Mouse (Mus musculus): ENCODE results near the gene Snx22.

Snx22 gene

DNA sequence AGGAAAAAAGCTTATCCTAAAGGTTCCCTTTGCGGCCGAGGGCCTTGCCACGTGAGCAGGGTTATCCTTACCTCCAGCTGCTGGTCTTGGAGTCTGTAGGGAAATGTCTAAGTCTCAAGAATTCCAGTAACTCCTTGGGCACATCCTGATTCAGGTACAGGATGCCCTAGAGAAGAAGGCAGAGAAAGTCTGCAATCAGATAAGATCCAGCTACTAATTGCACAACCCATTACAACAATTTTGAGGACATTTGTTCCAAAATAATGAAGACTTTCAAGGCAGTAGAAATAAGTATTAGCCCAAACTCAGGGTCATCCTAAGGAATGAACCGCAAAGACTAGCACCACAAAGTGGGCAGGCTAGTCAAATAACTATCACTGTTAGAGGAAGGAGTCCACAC is 1.5 kb downstream of the Snx22 start:
- DNase-seq (ENCODE audit: low spot score): no peak

DNA sequence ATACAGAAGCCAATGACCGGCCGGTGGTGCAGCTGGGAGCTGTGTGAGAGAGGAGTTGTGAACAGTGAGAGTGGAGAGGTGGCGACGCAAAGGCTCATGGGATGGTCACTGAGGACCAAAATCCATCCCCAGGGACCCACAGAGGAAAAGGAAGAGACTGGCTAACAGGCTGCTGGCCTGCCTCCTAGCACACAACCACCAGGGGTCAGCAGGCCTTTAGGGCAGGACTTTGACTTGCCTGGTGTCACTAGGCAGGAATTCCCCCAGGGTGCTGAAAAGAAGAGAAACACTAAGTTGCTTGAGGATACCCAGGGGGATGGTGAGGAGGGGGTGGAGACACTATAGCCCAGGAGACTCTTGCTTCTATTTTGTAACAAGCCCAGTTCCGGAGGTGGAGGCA is 2.0 kb downstream of the Snx22 start:
- no peak for DNase-seq (ENCODE audit: low spot score)

GRCm38 (mm10) chr9:66066791-66067190 is 2.7 kb downstream of the Snx22 start:
- no peak for DNase-seq (ENCODE audit: low spot score)

DNA sequence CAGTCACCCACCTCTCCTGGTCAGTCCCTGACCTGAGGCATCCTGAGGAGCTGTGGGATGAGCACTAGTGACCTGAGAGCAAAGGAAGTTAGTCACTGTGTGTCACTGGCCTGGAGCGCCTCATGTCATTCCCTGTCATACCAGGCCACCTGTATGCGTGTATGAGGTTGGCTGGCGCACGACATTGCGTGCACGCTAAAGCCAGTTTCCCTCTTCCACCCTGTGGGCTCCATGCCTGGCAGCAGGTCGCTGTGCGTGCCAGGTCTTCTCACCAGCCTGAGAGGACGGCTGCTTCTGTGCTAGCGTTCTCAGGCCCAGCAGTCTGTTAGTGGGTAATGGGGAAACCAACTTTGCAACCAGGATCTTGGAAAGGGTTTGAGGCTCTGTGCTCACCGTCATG is 5.2 kb downstream of the Snx22 start:
- DNase-seq (ENCODE audit: low spot score): no peak

- no peak for DNase-seq (ENCODE audit: low spot score)
Measured at GRCm38 (mm10) chr9:66063446-66063845, 6.1 kb downstream of the Snx22 start.

DNA sequence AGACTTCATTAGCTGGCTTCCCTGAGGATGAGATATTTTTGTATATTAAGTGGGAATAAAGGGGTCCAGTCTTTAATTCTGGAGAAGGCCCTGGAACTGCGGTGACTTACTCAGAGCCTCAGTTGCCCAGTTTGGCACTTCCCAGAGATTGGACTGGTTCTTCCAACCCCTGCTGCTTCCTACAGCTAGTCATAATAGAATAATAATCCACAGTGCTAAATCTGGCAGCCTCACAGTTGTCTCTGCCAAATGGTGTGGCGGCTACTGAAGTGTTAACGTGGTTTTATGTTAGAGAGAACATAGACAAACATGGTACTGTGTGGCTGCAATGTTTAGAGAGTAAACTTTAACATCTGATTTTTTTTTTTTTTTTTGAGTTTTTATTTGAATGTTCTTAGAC is 7.9 kb downstream of the Snx22 start:
- DNase-seq (ENCODE audit: low spot score): no peak

GRCm38 (mm10) chr9:66060986-66061385 is 8.5 kb downstream of the Snx22 start:
- no peak for DNase-seq (ENCODE audit: low spot score)

GRCm38 (mm10) chr9:66060308-66060647 is 9.2 kb downstream of the Snx22 start:
- DNase-seq (ENCODE audit: low spot score): no peak

- DNase-seq (ENCODE audit: low spot score): peak; percentile 95
Measured at GRCm38 (mm10) chr9:66059583-66060307, 9.8 kb downstream of the Snx22 start, which contains the start of gene Ppib. Gene Ppib, plus strand, starts transcription at chr9:66060222.

DNA sequence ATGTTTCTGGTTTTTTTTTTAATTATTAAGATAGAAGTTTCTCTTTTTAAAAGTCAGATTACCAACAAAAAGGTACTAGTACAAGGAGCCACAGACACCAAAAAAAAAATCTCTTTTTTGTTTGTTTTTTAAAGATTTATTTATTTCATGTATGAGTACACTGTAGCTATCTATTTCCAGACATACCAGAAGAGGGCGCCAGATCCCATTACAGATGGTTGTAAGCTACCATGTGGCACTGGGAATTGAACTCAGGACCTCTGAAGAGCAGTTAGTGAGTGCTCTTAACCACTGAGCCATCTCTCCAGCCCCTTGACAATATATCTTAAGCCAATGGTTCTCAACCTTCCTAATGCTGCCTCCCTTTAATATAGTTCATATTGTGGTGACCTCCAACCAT is 15.9 kb downstream of the Snx22 start:
- DNase-seq (ENCODE audit: low spot score): no peak

DNA sequence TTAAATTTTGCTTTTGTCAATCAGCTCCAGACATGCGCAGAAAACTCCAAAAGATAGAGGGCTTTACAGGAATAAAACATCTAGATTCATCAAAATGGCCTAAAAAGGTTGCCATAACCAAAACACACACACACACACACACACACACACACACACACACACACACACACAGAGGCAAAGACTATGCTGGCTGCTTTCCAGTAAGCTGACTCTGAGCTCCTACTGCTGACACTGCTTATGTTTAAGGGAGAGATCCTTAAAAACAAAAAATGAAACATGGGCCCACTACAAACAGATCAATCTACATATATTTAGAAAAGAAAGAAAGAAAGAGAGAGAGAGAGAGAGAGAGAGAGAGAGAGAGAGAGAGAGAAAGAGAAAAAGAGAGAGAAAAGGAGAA is 16.8 kb downstream of the Snx22 start:
- no peak for DNase-seq (ENCODE audit: low spot score)

- no peak for DNase-seq (ENCODE audit: low spot score)
Measured at GRCm38 (mm10) chr9:66051493-66051892, 18.0 kb downstream of the Snx22 start.

DNA sequence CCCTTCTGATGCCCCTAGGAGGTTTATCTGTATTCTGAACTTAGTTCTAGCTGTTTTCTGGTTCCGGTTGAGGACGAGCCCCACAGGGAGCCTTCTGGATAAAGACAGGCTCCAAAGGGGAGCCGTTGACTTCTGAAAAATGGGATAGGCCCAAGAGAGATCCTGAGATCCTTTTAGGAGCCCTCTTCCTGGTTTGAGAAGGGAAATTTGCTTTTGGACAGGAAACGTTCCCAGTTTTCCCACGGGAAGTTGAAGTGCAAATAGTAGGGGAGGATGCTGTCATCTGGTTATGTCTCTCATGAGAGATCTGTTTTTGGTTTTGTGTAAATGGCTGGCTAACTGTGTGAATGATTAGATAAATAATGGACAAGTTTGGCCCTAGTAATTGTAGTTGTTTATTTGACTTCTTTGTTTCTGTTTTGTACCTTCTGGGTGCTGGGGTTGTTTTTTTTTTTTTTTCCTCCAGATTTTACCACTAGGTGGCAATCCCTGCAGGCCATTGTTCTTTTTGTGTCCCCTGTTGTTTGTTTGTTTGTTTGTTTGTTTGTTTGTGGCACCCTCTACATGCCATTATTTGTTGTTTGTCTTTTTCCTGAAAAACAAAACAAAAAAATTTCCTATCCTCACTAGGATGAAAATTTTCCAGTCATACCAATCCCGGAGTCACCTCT is 19.5 kb downstream of the Snx22 start:
- DNase-seq (ENCODE audit: low spot score): no peak

DNA sequence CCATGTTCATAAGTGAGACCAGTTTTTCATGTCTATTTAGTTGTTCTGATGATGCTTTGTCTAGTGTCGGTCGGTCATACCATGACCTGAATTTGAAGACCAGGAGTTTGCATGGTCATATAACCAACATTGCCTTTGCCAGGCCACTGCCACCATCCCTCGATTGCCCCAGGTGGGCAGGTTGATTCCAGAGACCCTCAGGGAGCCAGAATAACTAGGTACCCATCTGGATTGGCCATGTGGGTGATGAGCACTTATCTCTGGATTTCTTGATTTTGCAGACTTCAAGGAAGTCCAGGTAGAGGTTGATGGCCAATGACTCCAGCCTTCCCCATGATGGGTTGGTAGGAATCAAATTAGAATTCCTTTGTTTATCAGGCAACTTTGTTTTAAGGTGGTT is 26.3 kb downstream of the Snx22 start:
- no peak for DNase-seq (ENCODE audit: low spot score)

- DNase-seq (ENCODE audit: low spot score): no peak
Measured at GRCm38 (mm10) chr9:66042331-66042730, 27.2 kb downstream of the Snx22 start.

DNA sequence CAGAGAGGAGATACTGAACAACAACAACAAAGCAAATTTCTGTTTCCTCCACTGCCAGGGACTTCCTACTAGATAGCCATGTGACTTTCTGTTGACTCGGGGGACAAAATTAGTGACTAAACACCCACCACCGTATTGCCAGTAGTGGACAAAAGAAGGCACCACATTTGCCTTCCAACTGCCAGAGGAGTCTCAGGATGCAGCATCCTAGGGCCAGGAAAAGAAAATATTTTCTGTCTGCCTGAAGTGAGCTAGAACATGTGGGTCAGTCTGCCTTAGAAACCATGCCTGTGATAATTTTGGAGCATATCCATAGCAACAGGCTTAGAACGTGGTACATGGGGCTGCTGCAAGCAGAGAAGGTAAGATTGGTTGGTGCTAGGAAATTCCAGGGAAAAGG is 28.7 kb downstream of the Snx22 start:
- peak; percentile 25 for DNase-seq (ENCODE audit: low spot score)

GRCm38 (mm10) chr9:66039290-66039689 is 30.2 kb downstream of the Snx22 start:
- no peak for DNase-seq (ENCODE audit: low spot score)

DNA sequence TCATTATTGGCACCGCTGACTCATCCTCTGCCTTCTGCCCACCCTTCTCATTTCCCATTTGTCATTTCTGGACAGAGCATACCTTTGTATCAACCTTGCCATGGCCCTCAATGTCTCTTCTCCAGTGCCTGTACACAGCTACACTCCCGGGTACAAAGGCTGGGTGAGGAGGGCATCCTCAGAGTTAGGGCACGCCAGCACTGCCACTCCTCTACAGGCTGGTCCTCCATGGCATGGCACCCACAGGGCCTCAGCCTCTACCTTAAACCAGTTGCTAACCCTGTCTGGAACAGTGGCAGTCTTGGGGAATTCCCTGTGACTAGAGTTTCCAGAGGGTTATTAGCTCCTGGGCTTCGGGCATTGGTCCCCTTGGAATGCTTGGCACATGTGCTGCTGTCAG is 30.9 kb downstream of the Snx22 start:
- no peak for DNase-seq (ENCODE audit: low spot score)

DNA sequence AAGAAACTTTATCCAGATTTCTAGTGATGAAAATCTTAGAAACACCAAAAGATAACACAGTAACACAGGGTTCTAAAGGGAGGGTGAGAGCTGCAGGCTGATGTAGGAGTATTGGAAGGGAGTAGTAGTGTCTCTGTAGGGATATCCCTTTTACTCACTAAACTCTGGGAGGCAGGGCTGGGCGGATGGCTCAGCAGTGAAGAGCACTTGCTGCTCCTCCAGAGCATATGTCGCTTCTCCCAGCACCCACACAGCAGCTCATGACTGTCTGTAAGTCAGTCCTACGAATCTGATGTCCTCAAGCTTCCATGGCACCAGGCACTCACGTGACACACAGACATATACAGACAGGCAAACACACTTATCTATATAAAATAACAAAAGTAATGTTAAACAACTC is 31.4 kb downstream of the Snx22 start:
- DNase-seq (ENCODE audit: low spot score): no peak

GRCm38 (mm10) chr9:66020601-66021000 is 48.9 kb downstream of the Snx22 start:
- no peak for DNase-seq (ENCODE audit: low spot score)
